Mouse (Mus musculus) heart, embryonic 14.5 days (tissue): ENCODE data around the gene Tfap2e. TPM values are rescaled to one million over a fixed set of nuclear protein-coding genes. Genes with fewer than 3 reads are reported as not detected.
A peak's percentile ranks its signal among the peaks of the same experiment; 100 is the strongest.

Experiments used
- ATAC-seq: fragments of 200-750 bp; cut with Nextera tagmentation; 2 replicates; pipeline ENCODE4 v1.8.0; 2017; ENCODE audit warnings: low read depth, moderate TSS enrichment; ENCODE audit not compliant: insufficient number of reproducible peaks, insufficient read depth, low FRiP score
- H3K27ac ChIP-seq, 2 experiments: fragments of 200-500 bp in 1 of 2; fragments of 300-500 bp in 1 of 2; sonication (generic) in 1 of 2; replicated peaks in 1 of 2; 2 replicates each; pipeline ENCODE4 v1.5.1; 2012 to 2014; ENCODE audit warnings: low read depth in 2 of 2, low read length in 2 of 2, control low read depth in 1 of 2, mild to moderate bottlenecking in 1 of 2, mixed read lengths in 1 of 2; ENCODE audit not compliant: control insufficient read depth in 1 of 2, insufficient read depth in 1 of 2
- H3K27me3 ChIP-seq: fragments of 300-500 bp; sonication (generic); 2 replicates; pipeline ENCODE4 v1.6.1; 2014; ENCODE audit warnings: mild to moderate bottlenecking, low read length, control low read depth; ENCODE audit not compliant: control insufficient read depth, insufficient read depth
- H3K36me3 ChIP-seq: fragments of 300-500 bp; sonication (generic); 2 replicates; pipeline ENCODE4 v1.6.1; 2014; ENCODE audit warnings: mild to moderate bottlenecking, control low read depth, low read length, mixed read lengths; ENCODE audit not compliant: control insufficient read depth, insufficient read depth
- H3K4me1 ChIP-seq, 2 experiments: fragments of 200-500 bp in 1 of 2; fragments of 300-500 bp in 1 of 2; sonication (generic) in 1 of 2; 2 replicates each; pipeline ENCODE4 v1.6.1; 2012 to 2014; ENCODE audit warnings: low read length in 2 of 2, control low read depth in 1 of 2, mixed read lengths in 1 of 2; ENCODE audit not compliant: control insufficient read depth in 2 of 2, insufficient read depth in 2 of 2
- H3K4me2 ChIP-seq: fragments of 300-500 bp; sonication (generic); 2 replicates; pipeline ENCODE4 v1.6.1; 2014; ENCODE audit warnings: mild to moderate bottlenecking, low read length
- H3K4me3 ChIP-seq, 2 experiments: fragments of 200-500 bp in 1 of 2; fragments of 300-500 bp in 1 of 2; sonication (generic) in 1 of 2; 2 replicates each; pipeline ENCODE4 v1.5.1; 2012 to 2014; ENCODE audit warnings: low read length in 2 of 2, mild to moderate bottlenecking in 2 of 2, control low read depth in 1 of 2, low read depth in 1 of 2, moderate library complexity in 1 of 2; ENCODE audit not compliant: control insufficient read depth in 1 of 2, insufficient read depth in 1 of 2
- H3K9ac ChIP-seq: fragments of 300-500 bp; sonication (generic); 2 replicates; pipeline ENCODE4 v1.6.1; 2014; ENCODE audit warnings: mild to moderate bottlenecking, low read length
- H3K9me3 ChIP-seq: fragments of 300-500 bp; sonication (generic); 2 replicates; pipeline ENCODE4 v1.6.1; 2016; ENCODE audit warnings: low read length, control low read depth; ENCODE audit not compliant: control insufficient read depth
- WGBS: fragments of 180-500 bp; shearing (Covaris S2); extraction: QIAGEN DNeasy Blood & Tissue Kit; methylation state at CpG from one replicate; pipeline ENCODE4 v1.1.7; 2014; 5-methylcytosine and 5-hydroxymethylcytosine counted together
- polyA plus RNA-seq: library from polyadenylated mRNA; unstranded; fragments of >200 nt; fragmentation: Nextera tagmentation; extraction: Ambion mirVana; gene quantifications from 2 replicates; pipeline ENCODE4 v1.2.1, GENCODE M21; 2014

Tfap2e gene
- 0.09 TPM in 1 of 2 replicates, not detected in the other for polyA plus RNA-seq

- peak; percentile 42; the same call in 1 of the 2 replicates for ATAC-seq
- WGBS: under 1% methylated on average over 32 of the region's 32 CpGs
- Histone ChIP-seq H3K4me1 (peaks cover 0 to 13% of the 10 kb centered on the region in 2 experiments; a peak in 2 of 4 replicates), H3K9ac (no peak within 1 kb of the TSS), H3K4me3 (peak within 1 kb of the TSS; percentile 31 to 38), H3K27me3 (peaks cover 78% of the 10 kb centered on the region), H3K9me3 (no peaks in the 10 kb centered on the region), H3K4me2 (peak within 1 kb of the TSS; percentile 55), H3K36me3 (no peaks in the 10 kb centered on the region), H3K27ac (no peak within 1 kb of the TSS)
Observed at GRCm38 (mm10) chr4:126736001-126736414, at the start of gene Tfap2e. TSS of gene Tfap2e (minus strand) at chr4:126736240.

- WGBS: 76% methylated on average over 8 of the region's 8 CpGs
- Histone ChIP-seq H3K27ac (no peak overlapping the region), H3K9me3 (no peaks in the 10 kb centered on the region), H3K4me3 (no peak overlapping the region), H3K27me3 (no peaks in the 10 kb centered on the region), H3K36me3 (peaks cover 2% of the 10 kb centered on the region; the same call in 1 of the 2 replicates), H3K4me1 (peaks cover 0 to 21% of the 10 kb centered on the region in 2 experiments; a peak in 3 of 4 replicates), H3K4me2 (no peak overlapping the region), H3K9ac (no peak overlapping the region)
- ATAC-seq: no peak
Observed at GRCm38 (mm10) chr4:126782996-126783395, 47.0 kb upstream of the Tfap2e start.

GRCm38 (mm10) chr4:126782512-126782911, 46.5 kb upstream of the Tfap2e start:
- Histone ChIP-seq H3K27ac (no peak overlapping the region), H3K9ac (no peak overlapping the region), H3K36me3 (no peaks in the 10 kb centered on the region), H3K4me3 (no peak overlapping the region), H3K4me1 (peaks cover 0 to 21% of the 10 kb centered on the region in 2 experiments; a peak in 3 of 4 replicates), H3K9me3 (no peaks in the 10 kb centered on the region), H3K27me3 (no peaks in the 10 kb centered on the region), H3K4me2 (no peak overlapping the region)
- no peak for ATAC-seq
- WGBS: 89% methylated on average over 8 of the region's 8 CpGs

DNA sequence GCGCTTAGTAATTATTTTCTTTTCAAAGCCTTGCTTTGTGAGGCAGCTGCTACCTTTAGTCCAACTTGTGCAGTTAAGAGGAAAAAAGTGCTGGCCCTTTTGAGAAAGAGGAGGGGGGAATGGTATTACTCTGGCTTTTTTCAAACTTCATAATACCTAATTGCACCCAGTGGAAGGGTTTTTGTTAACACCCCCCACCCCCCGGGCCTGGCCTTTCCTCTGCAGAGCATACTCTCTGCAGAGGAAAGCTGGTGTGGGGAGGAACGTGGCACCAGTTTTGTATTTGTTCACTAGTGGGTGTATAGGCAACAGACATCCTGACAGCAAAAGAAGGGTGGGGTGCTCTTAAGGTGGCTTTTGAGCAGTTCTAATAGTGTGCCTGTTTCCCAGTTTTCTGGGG, 45.8 kb upstream of the Tfap2e start:
- H3K4me3 ChIP-seq: no peak overlapping the region
- no peak overlapping the region for H3K9ac ChIP-seq
- H3K9me3 ChIP-seq: no peaks in the 10 kb centered on the region
- no peak overlapping the region for H3K4me2 ChIP-seq
- no peak for ATAC-seq
- no peaks in the 10 kb centered on the region for H3K27me3 ChIP-seq
- no peak overlapping the region for H3K27ac ChIP-seq
- H3K36me3 ChIP-seq: no peaks in the 10 kb centered on the region
- H3K4me1 ChIP-seq: peaks cover 0 to 21% of the 10 kb centered on the region in 2 experiments; a peak in 3 of 4 replicates
- 87% methylated on average over 3 of the region's 3 CpGs for WGBS

GRCm38 (mm10) chr4:126779826-126780775, 44.1 kb upstream of the Tfap2e start:
- 61% methylated on average over 12 of the region's 12 CpGs for WGBS
- ATAC-seq: no peak

DNA sequence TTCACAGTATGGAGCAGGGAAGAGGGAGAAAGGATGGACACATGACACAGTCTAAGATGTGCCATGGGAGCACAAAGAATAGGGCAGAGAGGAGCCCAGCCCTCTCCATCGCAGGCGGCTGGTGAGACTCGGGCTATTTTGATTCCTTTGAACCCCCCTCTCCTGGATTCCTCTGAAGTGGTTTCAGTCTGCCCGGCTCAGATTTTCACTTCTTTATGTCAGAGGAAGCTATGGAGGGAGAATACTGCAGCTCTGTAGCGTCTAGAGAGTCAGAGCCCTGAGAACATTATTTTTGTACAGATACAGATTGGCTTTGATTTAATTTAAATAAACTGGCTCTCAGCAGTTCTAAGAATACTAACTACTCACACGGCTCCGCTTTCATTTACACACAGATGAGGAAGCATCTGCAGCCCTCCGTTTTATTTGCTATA, 43.1 kb upstream of the Tfap2e start:
- Histone ChIP-seq H3K9ac (peak overlapping the region; percentile 32; the same call in 1 of the 2 replicates), H3K9me3 (no peaks in the 10 kb centered on the region), H3K27me3 (no peaks in the 10 kb centered on the region), H3K4me1 (peaks cover 0 to 21% of the 10 kb centered on the region in 2 experiments; a peak in 3 of 4 replicates), H3K36me3 (no peaks in the 10 kb centered on the region), H3K4me2 (peak overlapping the region; percentile 37), H3K4me3 (no peak overlapping the region), H3K27ac (0 out of 4 replicates have a peak overlapping the region, but pooled peaks of 1 of the 2 experiments have one; percentile 8)
- 30% methylated on average over 8 of the region's 8 CpGs for WGBS
- no peak for ATAC-seq

More at GRCm38 (mm10) chr4:126779826-126780775, 44.1 kb upstream of the Tfap2e start:
- no peaks in the 10 kb centered on the region for H3K9me3 ChIP-seq
- no peaks in the 10 kb centered on the region for H3K36me3 ChIP-seq
- H3K27ac ChIP-seq: no peak overlapping the region
- no peak overlapping the region for H3K4me3 ChIP-seq
- H3K4me1 ChIP-seq: peaks cover 0 to 21% of the 10 kb centered on the region in 2 experiments; a peak in 3 of 4 replicates
- H3K27me3 ChIP-seq: no peaks in the 10 kb centered on the region
- H3K9ac ChIP-seq: peak overlapping the region; percentile 12
- no peak overlapping the region for H3K4me2 ChIP-seq

DNA sequence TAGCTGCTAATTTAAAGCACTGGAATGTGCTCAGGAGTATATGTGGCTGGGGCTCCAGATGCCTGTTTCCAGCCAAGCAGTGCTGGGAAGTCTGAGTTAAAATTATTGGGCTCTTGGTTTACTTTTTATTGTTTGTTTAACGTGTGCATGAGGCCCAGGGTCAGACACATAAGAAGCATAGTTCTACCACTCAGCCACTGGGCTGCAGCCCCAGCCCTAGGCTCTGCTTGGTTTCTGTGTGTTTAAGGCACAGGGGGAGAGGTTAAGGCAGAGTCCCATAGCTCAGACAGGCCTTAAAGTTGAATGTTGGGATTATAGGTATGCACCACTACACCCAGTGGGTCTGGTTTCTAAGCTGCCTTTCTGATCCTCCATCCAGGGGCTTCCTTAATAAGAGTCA, 39.1 kb upstream of the Tfap2e start:
- Histone ChIP-seq H3K27me3 (no peaks in the 10 kb centered on the region), H3K4me3 (no peak overlapping the region), H3K36me3 (peaks cover 7% of the 10 kb centered on the region), H3K9me3 (no peaks in the 10 kb centered on the region), H3K4me2 (no peak overlapping the region), H3K4me1 (peaks cover 0 to 16% of the 10 kb centered on the region in 2 experiments; a peak in 3 of 4 replicates), H3K9ac (no peak overlapping the region), H3K27ac (no peak overlapping the region)
- ATAC-seq: no peak
- WGBS: 87% methylated on average over 1 of the region's 1 CpGs
